ENCODE assay signal across 9 mouse cellular contexts in the genomic region with DNA sequence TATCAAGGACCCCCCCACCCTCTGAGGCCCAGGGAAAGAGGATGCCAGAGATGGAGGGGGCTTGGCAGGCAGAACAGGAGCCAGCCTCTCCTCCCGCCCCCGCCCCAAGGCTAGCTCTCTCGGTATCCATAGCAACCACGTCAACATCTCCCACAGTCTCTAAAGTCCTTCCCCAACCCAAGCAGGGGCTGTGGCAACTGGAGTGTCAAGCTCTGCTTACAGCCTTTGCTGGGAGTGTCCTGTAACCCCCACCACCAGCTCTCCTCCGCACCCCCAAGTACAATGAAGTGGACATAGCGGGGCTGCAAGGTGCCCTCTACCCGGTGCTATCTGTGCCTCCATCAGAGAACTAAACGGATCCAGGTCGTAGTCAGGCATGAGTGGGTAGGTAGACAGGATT. TPM values are rescaled to one million over a fixed set of nuclear protein-coding genes. Genes with fewer than 3 reads are reported as not detected.
DNase-seq lines count a peak whose midpoint lies in the region; ATAC-seq and TF ChIP-seq lines count a peak whose summit lies in the region.
"Had no signal": no experiment of that assay in that cellular context is flagged by ENCODE, and none has a peak within 500 bp of the region (broad histone marks: within the 10 kb centered on the region; RNA-seq: fewer than 3 reads in every experiment).

No protein-coding gene starts in this region.

- no peak overlapping the region for H3K4me2 ChIP-seq in kidney, embryonic 16.5 days (replicated peaks; ENCODE audit: low read depth, low read length)
- 0 out of 2 replicates have a peak overlapping the region, but pooled peaks have one; percentile 12 for H3K4me2 ChIP-seq in midbrain, embryonic 13.5 days (replicated peaks)

- H3K9me3 ChIP-seq in kidney, embryonic 16.5 days (ENCODE audit: low read length), result no peaks in the 10 kb centered on the region
- H3K9me3 ChIP-seq in midbrain, embryonic 13.5 days, result no peaks in the 10 kb centered on the region

- 0 out of 2 replicates have a peak overlapping the region, but pooled peaks have one; percentile 29 for H3K9ac ChIP-seq in kidney, embryonic 16.5 days (replicated peaks; ENCODE audit: low read length)
- H3K9ac ChIP-seq in midbrain, embryonic 13.5 days (replicated peaks), result peak overlapping the region; percentile 51

- peaks cover 59% of the 10 kb centered on the region for H3K4me1 ChIP-seq in kidney, embryonic 16.5 days (ENCODE audit: insufficient read depth, low read length)
- peaks cover 10% of the 10 kb centered on the region; the same call in 1 of the 2 replicates for H3K4me1 ChIP-seq in cortical plate, adult 2 months (ENCODE audit: control insufficient read depth, insufficient read depth, low read length)
- peaks cover 76% of the 10 kb centered on the region for H3K4me1 ChIP-seq in midbrain, embryonic 13.5 days (replicated peaks)

- no peaks in the 10 kb centered on the region for H3K36me3 ChIP-seq in kidney, embryonic 16.5 days (ENCODE audit: insufficient read depth, low read length)
- no peaks in the 10 kb centered on the region for H3K36me3 ChIP-seq in midbrain, embryonic 13.5 days

- no peak for ATAC-seq in kidney, embryonic 16.5 days (ENCODE audit: low FRiP score, low TSS enrichment)
- no peak for ATAC-seq in midbrain, embryonic 13.5 days

- no peak for TF ChIP-seq CTCF in cortical plate, adult 2 months (IDR thresholded peaks at IDR 0.05; ENCODE audit: extremely low read depth, insufficient read depth, low read length)

- 27% methylated on average over 9 of the region's 9 CpGs for WGBS in kidney, embryonic 16.5 days
- 53% methylated on average over 9 of the region's 9 CpGs for WGBS in midbrain, embryonic 13.5 days

- no peak overlapping the region for H3K4me3 ChIP-seq in kidney, embryonic 16.5 days (ENCODE audit: low read length)
- peak overlapping the region; percentile 63; the same call in 1 of the 2 replicates for H3K4me3 ChIP-seq in cortical plate, adult 2 months (ENCODE audit: insufficient read depth, low read length)
- no peak overlapping the region for H3K4me3 ChIP-seq in midbrain, embryonic 13.5 days (replicated peaks)

- no peak overlapping the region for H3K27ac ChIP-seq in kidney, embryonic 16.5 days (ENCODE audit: low read length)
- H3K27ac ChIP-seq in cortical plate, adult 2 months (ENCODE audit: insufficient read depth, low read length), result peak overlapping the region; percentile 94
- H3K27ac ChIP-seq in midbrain, embryonic 13.5 days, result no peak overlapping the region

- peak; percentile 43 for DNase-seq in embryo, embryonic 10 days (ENCODE audit: low spot score)
- no peak for DNase-seq in embryo, embryonic 9.5 days (ENCODE audit: extremely low spot score)
- no peak for DNase-seq in kidney, postnatal 4 days
- DNase-seq in gastrocnemius, adult 8-10 months (ENCODE audit: low spot score in 2 of 2), result no peak
- no peak for DNase-seq in adrenal gland, postnatal 36 days

- TF ChIP-seq POLR2A in cortical plate, adult 2 months (IDR thresholded peaks at IDR 0.05; ENCODE audit: extremely low read depth, insufficient read depth, low read length), result peak; percentile 66; the same call in 1 of the 2 replicates

- H3K27me3 ChIP-seq in kidney, embryonic 16.5 days (ENCODE audit: insufficient read depth, low read length), result no peaks in the 10 kb centered on the region
- no peaks in the 10 kb centered on the region for H3K27me3 ChIP-seq in midbrain, embryonic 13.5 days

RNA-seq across cellular contexts. Expression of a gene that starts 3.2 kb away (rescaled TPM):
- 10.4 and 11.6 TPM in 2 replicates for polyA plus RNA-seq in kidney, embryonic 16.5 days (2015; fragmentation: Nextera tagmentation; extraction: Ambion mirVana)
- polyA plus RNA-seq in cortical plate, adult 2 months (2012; rRNA removed), result 34.7 and 36.9 TPM in 2 replicates
- 3.7 and 4.5 TPM in 2 replicates for polyA plus RNA-seq in midbrain, embryonic 13.5 days (2015; fragmentation: Nextera tagmentation; extraction: Ambion mirVana)
- total RNA-seq in gastrocnemius, adult 8-10 months (2022), result 1 to 10 TPM; 1.1 to 2.0 (median 1.3) TPM
- total RNA-seq in adrenal gland, postnatal 36 days (2021), result 10 to 100 TPM; 13.6 to 14.1 TPM

RNA-seq across cellular contexts. Expression of a gene that starts 12.6 kb away (rescaled TPM):
- 27.2 and 29.8 TPM in 2 replicates for polyA plus RNA-seq in kidney, embryonic 16.5 days (2015; fragmentation: Nextera tagmentation; extraction: Ambion mirVana)
- 44.7 and 45.0 TPM in 2 replicates for polyA plus RNA-seq in cortical plate, adult 2 months (2012; rRNA removed)
- 28.8 and 32.6 TPM in 2 replicates for polyA plus RNA-seq in midbrain, embryonic 13.5 days (2015; fragmentation: Nextera tagmentation; extraction: Ambion mirVana)
- total RNA-seq in gastrocnemius, adult 8-10 months (2022), result 10 to 100 TPM in 2 of 4 experiments, 1 to 10 TPM in 2; 8.5 to 11.1 (median 10.1) TPM
- 10 to 100 TPM; 28.3 to 42.9 TPM for total RNA-seq in adrenal gland, postnatal 36 days (2021)

RNA-seq across cellular contexts. Expression of a gene that starts 16.2 kb away (rescaled TPM):
- polyA plus RNA-seq in kidney, embryonic 16.5 days (2015; fragmentation: Nextera tagmentation; extraction: Ambion mirVana), result 86.5 and 89.2 TPM in 2 replicates
- polyA plus RNA-seq in cortical plate, adult 2 months (2012; rRNA removed), result 329 and 330 TPM in 2 replicates
- 78.5 and 93.4 TPM in 2 replicates for polyA plus RNA-seq in midbrain, embryonic 13.5 days (2015; fragmentation: Nextera tagmentation; extraction: Ambion mirVana)
- total RNA-seq in gastrocnemius, adult 8-10 months (2022), result 10 to 100 TPM; 70.5 to 80.7 (median 77.3) TPM
- 100 to 1,000 TPM; 103 to 107 TPM for total RNA-seq in adrenal gland, postnatal 36 days (2021)

RNA-seq across cellular contexts. Expression of a gene that starts 28.7 kb away (rescaled TPM):
- 113 and 117 TPM in 2 replicates for polyA plus RNA-seq in kidney, embryonic 16.5 days (2015; fragmentation: Nextera tagmentation; extraction: Ambion mirVana)
- 63.2 and 63.9 TPM in 2 replicates for polyA plus RNA-seq in cortical plate, adult 2 months (2012; rRNA removed)
- polyA plus RNA-seq in midbrain, embryonic 13.5 days (2015; fragmentation: Nextera tagmentation; extraction: Ambion mirVana), result 60.2 and 60.3 TPM in 2 replicates
- total RNA-seq in gastrocnemius, adult 8-10 months (2022), result 10 to 100 TPM; 17.4 to 21.2 (median 19.2) TPM
- 10 to 100 TPM; 64.3 to 64.6 TPM for total RNA-seq in adrenal gland, postnatal 36 days (2021)

RNA-seq across cellular contexts. Expression of a gene that starts 28.7 kb away (rescaled TPM):
- polyA plus RNA-seq in kidney, embryonic 16.5 days (2015; fragmentation: Nextera tagmentation; extraction: Ambion mirVana), result 8.7 and 10.4 TPM in 2 replicates
- 4.0 and 4.3 TPM in 2 replicates for polyA plus RNA-seq in cortical plate, adult 2 months (2012; rRNA removed)
- polyA plus RNA-seq in midbrain, embryonic 13.5 days (2015; fragmentation: Nextera tagmentation; extraction: Ambion mirVana), result 6.1 and 7.6 TPM in 2 replicates
- total RNA-seq in gastrocnemius, adult 8-10 months (2022), result under 1 TPM in 3 of 4 experiments, not detected in 1; 0.29 to 0.43 (median 0.36) TPM
- 1 to 10 TPM; 2.7 to 6.1 TPM for total RNA-seq in adrenal gland, postnatal 36 days (2021)
- total RNA-seq: neutrophil, adult 5-6 weeks had no signal
